Mouse (Mus musculus) brown adipose tissue, adult 24 weeks (tissue): ENCODE results near the gene Rpl22. TPM values are rescaled to one million over a fixed set of nuclear protein-coding genes. Genes with fewer than 3 reads are reported as not detected.

Experiments used
- H3K27ac ChIP-seq: fragments of 200-500 bp; replicated peaks from 2 replicates; pipeline ENCODE4 v1.5.1; 2012; ENCODE audit warnings: low read depth, mild to moderate bottlenecking, low read length
- H3K4me1 ChIP-seq: fragments of 200-500 bp; 2 replicates; pipeline ENCODE4 v1.6.1; 2012; ENCODE audit warnings: low read length, mixed read lengths; ENCODE audit not compliant: control insufficient read depth, insufficient read depth, insufficient read length
- H3K4me3 ChIP-seq: fragments of 200-500 bp; 2 replicates; pipeline ENCODE4 v1.5.1; 2012; ENCODE audit warnings: low read depth, mild to moderate bottlenecking, low read length, moderate library complexity; ENCODE audit not compliant: insufficient read depth
- polyA plus RNA-seq: library from polyadenylated mRNA; stranded (reverse); fragments of >200 nt; gene quantifications from 2 replicates; pipeline ENCODE4 v1.2.4, GENCODE M21; 2012; ENCODE audit not compliant: missing spikeins, insufficient read depth, insufficient read length

The Rpl22 gene
- polyA plus RNA-seq: 638 and 747 TPM in 2 replicates

- peak within 1 kb of the TSS; percentile 85 for H3K27ac ChIP-seq
- peaks cover 9% of the 10 kb centered on the region; the same call in 1 of the 2 replicates for H3K4me1 ChIP-seq
- H3K4me3 ChIP-seq: peak within 1 kb of the TSS; percentile 87
Measured at GRCm38 (mm10) chr4:152325574-152326411, at the start of gene Rpl22. Gene Rpl22, plus strand, starts transcription at chr4:152325742.

GRCm38 (mm10) chr4:152276389-152277347 is 48.9 kb upstream of the Rpl22 start:
- Histone ChIP-seq H3K27ac (no peak overlapping the region), H3K4me1 (no peaks in the 10 kb centered on the region), H3K4me3 (no peak overlapping the region)

GRCm38 (mm10) chr4:152277916-152278315 is 47.6 kb upstream of the Rpl22 start:
- H3K4me1 ChIP-seq: no peaks in the 10 kb centered on the region
- H3K4me3 ChIP-seq: no peak overlapping the region

GRCm38 (mm10) chr4:152278986-152279385 is 46.6 kb upstream of the Rpl22 start:
- no peak overlapping the region for H3K27ac ChIP-seq
- H3K4me1 ChIP-seq: no peaks in the 10 kb centered on the region
- H3K4me3 ChIP-seq: no peak overlapping the region

More at GRCm38 (mm10) chr4:152277916-152278315, 47.6 kb upstream of the Rpl22 start:
- H3K27ac ChIP-seq: no peak overlapping the region

GRCm38 (mm10) chr4:152281601-152282000 is 43.9 kb upstream of the Rpl22 start:
- no peak overlapping the region for H3K27ac ChIP-seq
- no peaks in the 10 kb centered on the region for H3K4me1 ChIP-seq
- no peak overlapping the region for H3K4me3 ChIP-seq

- Histone ChIP-seq H3K27ac (no peak overlapping the region), H3K4me1 (no peaks in the 10 kb centered on the region), H3K4me3 (peak overlapping the region; percentile 32; the same call in 1 of the 2 replicates)
Measured at GRCm38 (mm10) chr4:152282721-152283120, 42.8 kb upstream of the Rpl22 start.

- Histone ChIP-seq H3K4me3 (peak overlapping the region; percentile 32; the same call in 1 of the 2 replicates), H3K27ac (no peak overlapping the region), H3K4me1 (no peaks in the 10 kb centered on the region)
Measured at GRCm38 (mm10) chr4:152283186-152283950, 42.2 kb upstream of the Rpl22 start.

GRCm38 (mm10) chr4:152285505-152285904 is 40.0 kb upstream of the Rpl22 start:
- Histone ChIP-seq H3K4me1 (no peaks in the 10 kb centered on the region), H3K27ac (no peak overlapping the region), H3K4me3 (no peak overlapping the region)

GRCm38 (mm10) chr4:152286183-152286582 is 39.4 kb upstream of the Rpl22 start:
- Histone ChIP-seq H3K4me3 (no peak overlapping the region), H3K4me1 (no peaks in the 10 kb centered on the region), H3K27ac (no peak overlapping the region)

GRCm38 (mm10) chr4:152286887-152287286 is 38.7 kb upstream of the Rpl22 start:
- Histone ChIP-seq H3K4me1 (no peaks in the 10 kb centered on the region), H3K4me3 (no peak overlapping the region), H3K27ac (no peak overlapping the region)

GRCm38 (mm10) chr4:152287317-152288120 is 38.0 kb upstream of the Rpl22 start:
- H3K27ac ChIP-seq: no peak overlapping the region
- no peaks in the 10 kb centered on the region for H3K4me1 ChIP-seq
- H3K4me3 ChIP-seq: no peak overlapping the region

- Histone ChIP-seq H3K27ac (no peak overlapping the region), H3K4me1 (no peaks in the 10 kb centered on the region), H3K4me3 (no peak overlapping the region)
Measured at GRCm38 (mm10) chr4:152288398-152288945, 37.1 kb upstream of the Rpl22 start.

- no peak overlapping the region for H3K27ac ChIP-seq
- no peaks in the 10 kb centered on the region; the same call in 1 of the 2 replicates for H3K4me1 ChIP-seq
- no peak overlapping the region for H3K4me3 ChIP-seq
Measured at GRCm38 (mm10) chr4:152290385-152290784, 35.2 kb upstream of the Rpl22 start.

- Histone ChIP-seq H3K4me1 (no peaks in the 10 kb centered on the region; the same call in 1 of the 2 replicates), H3K4me3 (no peak overlapping the region), H3K27ac (no peak overlapping the region)
Measured at GRCm38 (mm10) chr4:152290991-152291390, 34.6 kb upstream of the Rpl22 start.
